Mouse (Mus musculus) stomach, postnatal 0 days (tissue): ENCODE measurements around the gene Hsd3b7.

ENCODE experiments used
- CTCF ChIP-seq: IDR thresholded peaks from 2 replicates; pipeline ENCODE4 v1.5.1; 2016; ENCODE audit warnings: antibody characterized with exemption, low read depth, mild to moderate bottlenecking, moderate library complexity
- EP300 ChIP-seq: optimal IDR thresholded peaks from 2 replicates; pipeline ENCODE3; 2016; ENCODE audit warnings: antibody characterized with exemption

- TF ChIP-seq CTCF (no peak), EP300 (no peak)
Observed at GRCm38 (mm10) chr7:127809846-127810245, 9.4 kb downstream of the Hsd3b7 start.
